Mouse (Mus musculus) layer of hippocampus, postnatal 25 days (tissue): ENCODE results near the gene Gm27021. TPM values are rescaled to one million over a fixed set of nuclear protein-coding genes. Genes with fewer than 3 reads are reported as not detected.
A peak's percentile ranks its signal among the peaks of the same experiment; 100 is the strongest.

Source experiments
- DNase-seq, 2 experiments: peaks; one replicate each; pipeline ENCODE4 v3.0.0; 2022; ENCODE audit warnings: mixed read lengths in 2 of 2, low spot score in 1 of 2; ENCODE audit errors: extremely low spot score in 1 of 2
- total RNA-seq, 2 experiments: library from RNA; stranded (reverse); gene quantifications; 2 replicates each; pipeline ENCODE4 v1.2.3; 2021

Gene Gm27021
- total RNA-seq, 2 experiments from 2014 or later, result not detected

DNA sequence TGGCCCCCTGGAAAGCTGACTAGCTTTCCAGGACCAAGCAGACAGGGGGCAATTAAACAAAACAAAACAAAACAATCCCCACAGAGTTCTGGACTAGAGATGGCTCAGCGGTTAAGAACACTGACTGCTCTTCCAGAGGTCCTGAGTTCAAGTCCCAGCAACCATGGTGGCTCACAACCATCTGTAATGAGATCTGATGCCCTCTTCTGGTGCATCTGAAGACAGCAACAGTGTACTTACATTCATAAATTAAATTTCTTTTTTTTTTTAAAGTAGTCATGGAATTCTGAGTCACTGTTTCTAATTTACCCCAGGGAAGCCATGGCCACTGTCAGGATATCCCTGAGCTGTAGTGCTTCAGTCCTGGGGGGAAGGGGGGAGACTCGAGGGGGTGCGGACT lies 53.4 kb downstream of the Gm27021 start:
- no peak for DNase-seq

DNA sequence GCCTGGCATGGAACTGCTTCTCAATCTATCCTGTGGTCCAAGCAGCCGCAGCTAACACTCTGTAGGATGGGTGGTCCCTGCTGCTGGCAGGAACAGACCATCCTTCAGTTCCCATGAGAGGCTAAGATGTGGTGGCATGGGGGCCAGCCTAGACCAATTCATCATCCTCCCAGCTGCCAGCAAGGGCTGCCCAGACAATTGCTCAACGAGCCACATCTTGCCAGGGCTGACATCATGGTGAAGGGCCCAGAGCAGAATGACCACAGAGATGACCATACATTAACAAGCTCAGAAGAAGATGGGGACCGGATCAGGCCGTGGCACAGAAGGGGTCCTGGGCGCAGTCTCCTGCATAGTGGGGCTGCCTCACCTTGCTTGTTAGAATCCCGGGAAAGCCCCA lies 57.1 kb downstream of the Gm27021 start:
- DNase-seq, result no peak

DNA sequence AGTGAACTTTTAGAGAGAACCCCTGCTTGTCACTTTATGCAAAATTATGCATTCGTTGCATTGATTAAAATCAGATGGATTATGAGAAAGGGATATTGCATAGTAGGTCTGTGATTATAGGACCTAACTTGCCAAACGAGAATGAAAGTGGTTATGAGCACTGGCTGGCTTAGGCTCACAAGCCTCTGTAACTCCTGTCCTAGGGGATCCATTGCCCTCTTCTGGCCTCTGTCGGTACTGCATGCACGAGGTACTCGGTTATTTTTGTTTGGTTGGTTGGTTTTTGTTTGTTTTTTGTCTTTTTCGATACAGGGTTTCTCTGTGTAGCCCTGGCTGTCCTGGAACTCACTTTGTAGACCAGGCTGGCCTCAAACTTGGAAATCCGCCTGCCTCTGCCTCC lies 60.0 kb downstream of the Gm27021 start:
- DNase-seq, result peak; percentile 79 to 98

DNA sequence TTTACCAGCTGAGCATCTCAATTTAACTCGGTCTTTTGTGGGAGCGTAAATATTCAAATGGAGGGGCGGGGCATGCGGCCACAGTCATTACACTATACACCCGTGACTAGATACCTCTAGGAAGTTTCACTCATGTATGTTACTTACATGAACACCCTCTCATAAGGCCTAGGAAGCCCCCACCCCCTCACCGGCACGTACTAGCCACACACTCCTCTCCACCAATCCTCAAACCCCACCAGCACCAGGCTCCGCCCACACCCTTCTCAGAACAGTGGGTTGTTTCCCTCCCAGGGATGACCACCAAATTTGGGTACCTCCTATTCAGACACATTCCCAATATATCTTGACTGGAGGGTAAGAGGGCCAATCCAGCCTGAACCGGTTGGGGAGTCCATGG lies 60.4 kb downstream of the Gm27021 start:
- DNase-seq, result no peak

DNA sequence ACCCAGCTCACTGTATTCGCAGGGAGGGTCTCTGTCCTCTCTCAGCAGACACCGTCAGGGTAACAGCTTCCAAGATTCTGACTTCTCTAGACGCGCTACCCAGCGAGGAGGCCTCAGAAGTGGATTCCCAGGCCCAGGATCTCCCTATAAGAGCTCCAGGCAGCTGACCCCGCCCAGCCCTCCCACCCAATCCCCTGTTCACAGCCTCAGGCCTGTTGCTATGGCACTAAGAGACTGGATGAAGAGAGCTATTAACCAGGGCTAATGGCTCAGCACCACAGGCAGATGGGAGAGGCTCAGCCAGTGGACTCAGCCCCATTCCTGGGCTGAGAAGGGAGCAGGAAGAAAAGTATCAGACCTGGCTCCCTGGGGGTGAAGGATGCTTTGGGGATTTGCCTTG lies 65.2 kb downstream of the Gm27021 start:
- no peak for DNase-seq

DNA sequence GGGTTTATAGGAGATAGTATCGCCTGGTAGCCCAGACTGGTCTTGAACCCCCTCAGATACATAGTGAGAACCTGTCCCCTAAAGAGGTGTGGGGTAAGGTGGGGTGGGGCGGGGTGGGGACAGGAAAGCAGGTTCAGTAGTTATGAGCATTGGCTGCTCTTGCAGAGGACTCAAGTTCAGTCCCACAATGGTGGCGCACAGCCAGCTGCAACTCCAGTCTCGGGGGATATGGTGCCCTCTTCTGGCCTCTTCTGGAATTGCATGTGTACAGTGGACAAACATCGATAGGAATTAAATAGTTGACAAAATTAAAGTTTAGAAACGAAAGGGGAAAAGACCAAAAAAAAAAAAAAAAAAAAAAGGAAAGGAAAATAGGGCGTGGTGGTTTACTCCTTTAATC lies 68.4 kb downstream of the Gm27021 start:
- peak; percentile 71 to 89 for DNase-seq

DNA sequence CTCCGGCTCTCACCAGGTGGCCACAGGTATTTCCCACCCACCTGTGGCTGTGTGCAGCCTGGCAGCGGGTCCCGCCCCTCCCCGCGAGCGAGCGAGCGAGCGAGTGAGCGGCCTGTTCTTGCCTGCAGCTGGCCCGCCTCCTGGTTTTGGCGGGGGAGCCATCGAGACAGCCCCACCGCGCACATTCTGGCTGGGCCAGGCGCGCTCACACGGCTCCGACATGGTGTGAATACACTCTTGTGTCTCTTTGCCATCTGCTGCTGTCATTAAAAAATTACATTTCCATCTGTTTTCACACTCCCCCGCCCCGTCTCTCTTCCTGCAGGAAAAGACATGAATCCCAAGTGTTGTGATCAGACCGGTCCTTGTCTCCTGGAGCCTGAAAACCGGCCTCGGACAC lies 69.3 kb downstream of the Gm27021 start:
- peak; percentile 60 to 61 for DNase-seq

DNA sequence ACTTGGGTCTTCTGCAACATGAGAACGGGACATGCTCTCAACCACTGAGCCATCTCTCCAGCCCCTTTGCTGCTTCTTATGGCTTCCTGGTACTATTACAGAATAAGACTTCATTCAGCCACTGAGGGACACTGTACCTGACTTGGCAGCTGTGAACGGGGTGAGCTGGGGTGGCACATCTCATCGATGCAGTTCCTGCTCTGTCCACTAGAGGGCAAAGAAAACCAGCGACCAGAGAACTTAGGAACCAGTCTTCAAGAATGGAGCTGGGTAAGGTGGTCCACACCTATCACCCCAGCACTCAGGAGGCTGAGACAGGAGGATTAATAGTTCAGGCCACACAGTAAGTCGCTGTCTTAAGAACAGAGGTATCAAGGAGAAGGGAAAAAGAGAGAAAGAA lies 71.9 kb downstream of the Gm27021 start:
- peak in 1 of 2 experiments; percentile 67 for DNase-seq

DNA sequence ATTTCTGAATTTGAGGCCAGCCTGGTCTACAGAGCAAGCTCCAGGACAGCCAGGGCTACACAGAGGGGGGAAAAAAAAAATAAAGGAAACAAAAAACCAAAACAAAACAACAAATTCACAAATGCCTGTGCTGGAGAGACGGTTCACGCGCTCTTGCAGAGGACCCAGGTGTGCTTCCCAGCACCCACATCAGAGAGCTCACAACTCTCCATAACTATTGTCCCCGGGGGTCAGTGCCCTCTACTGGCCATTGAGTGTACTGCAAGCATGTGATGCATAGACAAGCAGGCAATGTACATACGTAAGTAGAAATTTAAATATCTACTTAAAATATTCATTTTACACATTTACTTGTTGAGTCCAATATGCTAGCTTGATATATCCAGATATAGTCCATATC lies 73.3 kb downstream of the Gm27021 start:
- DNase-seq, result no peak

DNA sequence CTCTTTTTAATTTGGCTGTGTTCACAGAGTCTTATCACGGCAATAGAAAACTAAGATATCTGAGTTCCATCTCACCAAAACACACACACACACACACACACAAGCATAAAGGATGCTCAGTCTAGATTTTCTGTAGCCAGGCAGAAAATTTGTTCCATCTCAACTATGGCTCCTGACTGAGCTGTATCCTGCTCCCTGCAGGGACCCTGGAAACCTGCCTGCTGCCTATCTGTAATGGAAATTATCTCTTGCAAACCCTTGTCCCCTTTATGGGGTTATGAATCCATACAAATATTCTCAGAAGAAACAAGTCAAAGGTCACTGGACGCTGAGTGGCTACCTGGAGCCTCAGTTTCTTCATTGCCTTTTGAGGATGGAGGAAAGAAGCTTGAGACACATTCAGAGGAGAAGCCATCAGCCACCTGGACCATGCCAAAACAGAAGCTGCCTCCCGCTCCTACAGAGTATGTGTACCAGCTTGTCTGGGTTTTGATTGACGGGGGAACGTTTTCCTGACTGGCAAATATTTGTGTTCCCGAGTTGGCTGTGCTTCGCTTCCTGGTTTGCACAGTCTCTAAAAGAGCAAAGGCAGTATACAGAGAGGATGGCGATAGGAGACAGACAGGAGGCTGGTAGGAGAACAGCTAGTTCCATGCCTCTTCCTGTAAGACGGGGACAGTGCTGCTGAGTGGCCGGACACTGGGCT lies 76.1 kb downstream of the Gm27021 start:
- DNase-seq, result no peak

DNA sequence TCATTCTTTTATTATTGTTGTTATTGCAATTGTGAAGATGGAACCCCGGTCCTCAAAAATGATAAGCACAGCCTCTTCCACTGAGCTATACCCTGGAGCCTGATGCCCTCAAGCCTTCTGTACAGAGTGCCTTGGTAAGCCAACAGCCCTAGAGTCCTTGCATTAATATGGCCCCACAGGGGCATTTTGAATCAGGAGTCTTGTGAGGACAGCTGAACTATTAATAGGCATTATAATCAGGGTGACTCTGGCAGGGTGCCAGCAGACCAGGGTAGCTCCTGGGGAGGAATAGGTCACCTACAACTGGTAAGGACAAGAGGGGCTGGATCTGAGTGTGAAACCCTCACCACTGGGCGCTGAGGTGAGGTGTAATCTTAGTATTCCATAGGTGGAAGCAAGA lies 78.0 kb downstream of the Gm27021 start:
- no peak for DNase-seq

DNA sequence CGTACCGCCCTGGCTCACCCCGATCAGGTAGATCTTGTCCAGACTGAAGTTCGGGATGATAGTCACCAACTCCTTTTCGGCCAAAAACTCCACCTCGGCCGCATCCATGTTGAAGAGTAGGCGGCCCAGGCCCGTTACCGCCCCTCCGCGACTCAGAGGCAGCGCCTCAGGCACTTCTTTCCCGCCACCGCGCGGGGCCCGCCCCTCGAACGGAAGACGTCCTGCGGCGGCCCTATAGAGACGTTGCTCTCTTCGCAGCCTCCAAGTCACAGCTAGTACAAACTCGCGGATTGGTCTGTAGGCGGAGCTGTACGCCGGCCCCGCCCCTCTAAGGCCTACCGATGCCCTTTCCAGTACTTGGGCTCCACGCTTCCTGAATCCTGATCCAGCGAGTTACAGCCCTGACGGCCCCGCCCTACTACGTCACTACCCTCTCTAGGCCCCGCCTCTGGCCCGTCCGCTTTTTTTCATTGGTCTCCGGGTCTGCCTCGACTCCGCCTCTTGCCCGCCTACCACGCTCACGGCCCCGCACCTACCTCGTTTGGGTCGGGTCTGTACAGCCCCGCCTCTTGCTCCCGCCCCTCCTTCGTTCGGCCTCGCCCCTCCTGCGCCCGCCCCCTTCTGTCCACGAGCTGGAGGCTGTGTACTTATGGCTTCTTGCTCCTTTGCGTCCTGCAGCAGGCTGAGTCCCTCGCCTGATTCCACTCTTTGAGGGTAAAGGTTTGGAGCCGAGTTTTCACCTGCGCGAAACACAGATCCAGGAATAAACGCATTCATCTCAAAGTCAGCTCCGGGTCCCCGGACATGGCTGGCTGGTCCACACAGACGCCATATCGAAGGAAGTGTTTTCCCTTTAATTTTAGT lies 78.7 kb downstream of the Gm27021 start, which contains the start of gene Gins2:
TSS of gene Gins2 (minus strand) at position 397 of the 864 bp plus-strand sequence.
- peak; percentile 85 to 94 for DNase-seq

DNA sequence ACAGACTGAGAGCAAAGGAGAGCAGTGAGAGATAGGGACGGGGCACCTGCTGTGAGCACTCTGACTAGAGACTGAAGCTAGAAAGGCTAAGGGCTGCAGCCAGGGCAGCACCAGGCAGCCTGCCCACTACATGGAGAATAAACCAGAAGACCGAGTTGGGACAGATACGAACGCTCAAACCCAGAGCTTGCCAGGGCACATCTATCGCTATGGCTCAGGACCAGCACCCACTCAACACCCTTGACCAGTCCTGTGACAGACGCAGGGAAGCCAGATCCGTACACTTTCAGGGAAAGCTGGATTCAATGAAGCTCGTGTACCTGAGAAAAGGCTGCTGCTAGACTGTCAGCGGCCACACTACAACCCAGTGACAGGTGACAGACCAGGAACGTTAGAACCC lies 82.4 kb downstream of the Gm27021 start:
- no peak for DNase-seq

DNA sequence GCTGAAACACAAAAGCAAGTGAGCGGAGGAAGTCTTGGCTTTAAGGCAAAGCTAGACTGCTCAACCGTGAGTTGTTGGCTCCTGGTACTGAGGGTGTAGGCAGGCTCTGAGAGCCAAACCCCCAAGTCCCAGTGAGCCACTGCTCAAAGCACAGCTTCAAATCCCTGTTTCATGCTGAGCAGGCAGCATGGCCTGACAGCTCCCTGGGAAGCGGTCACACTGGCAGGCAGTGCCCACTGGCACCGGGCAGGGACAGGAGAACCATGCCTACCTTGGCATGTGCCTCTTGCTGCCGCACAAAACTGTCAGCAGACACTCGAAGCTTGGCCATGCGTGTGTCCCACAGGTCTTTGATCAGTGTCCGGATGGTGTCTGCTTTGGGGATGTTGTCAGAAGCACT lies 86.1 kb downstream of the Gm27021 start:
- DNase-seq, result no peak

DNA sequence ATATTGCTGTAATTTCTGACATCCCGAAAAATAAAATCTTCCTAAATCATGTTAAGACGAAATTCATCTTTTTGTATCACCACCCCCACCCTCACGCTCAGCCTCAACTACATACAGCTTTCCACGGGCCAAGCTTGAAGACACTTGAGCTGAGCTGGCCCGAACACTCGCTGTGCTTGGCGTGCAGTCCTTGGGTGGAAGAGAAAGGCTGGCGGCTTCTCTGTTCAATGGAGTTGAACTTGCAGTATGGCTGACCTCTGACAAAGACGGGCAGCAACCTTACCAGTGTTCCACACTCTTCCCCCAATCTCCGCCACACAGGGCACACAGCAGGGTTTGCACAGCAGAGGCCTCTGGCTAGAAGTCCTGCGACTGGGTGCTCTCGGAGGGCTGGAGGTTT lies 86.5 kb downstream of the Gm27021 start:
- no peak for DNase-seq

DNA sequence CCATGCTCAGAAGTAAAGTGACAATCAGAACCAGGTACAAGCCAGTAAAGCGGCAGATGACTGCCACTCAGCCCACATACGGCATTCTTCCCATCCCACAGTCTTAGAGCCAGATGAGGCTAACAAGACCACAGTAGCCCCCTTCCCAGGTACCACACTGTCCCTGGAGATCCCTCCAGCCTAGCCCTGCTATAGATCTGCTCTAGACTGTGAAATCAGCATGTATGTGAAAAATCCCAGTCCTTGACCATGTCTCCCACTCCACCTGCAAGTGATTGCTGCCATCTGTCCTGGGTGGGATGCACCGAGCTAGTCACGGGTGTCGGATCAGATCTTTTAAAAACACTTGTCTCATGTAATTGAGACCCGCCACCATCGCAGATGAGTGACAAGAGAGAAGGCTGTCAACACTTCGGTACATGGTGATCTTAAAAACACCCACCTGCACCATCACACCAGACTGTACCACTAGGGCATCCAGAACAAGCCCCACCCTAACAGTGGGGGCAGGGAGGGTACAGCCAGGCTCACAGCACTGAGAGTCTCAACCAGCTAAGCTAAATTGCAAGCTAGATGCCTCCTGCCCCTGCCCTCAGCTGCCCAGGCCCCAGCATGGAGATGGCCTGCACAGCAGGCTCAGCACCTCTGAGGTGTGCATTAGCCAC lies 87.4 kb downstream of the Gm27021 start:
- peak in 1 of 2 experiments; percentile 36 for DNase-seq

DNA sequence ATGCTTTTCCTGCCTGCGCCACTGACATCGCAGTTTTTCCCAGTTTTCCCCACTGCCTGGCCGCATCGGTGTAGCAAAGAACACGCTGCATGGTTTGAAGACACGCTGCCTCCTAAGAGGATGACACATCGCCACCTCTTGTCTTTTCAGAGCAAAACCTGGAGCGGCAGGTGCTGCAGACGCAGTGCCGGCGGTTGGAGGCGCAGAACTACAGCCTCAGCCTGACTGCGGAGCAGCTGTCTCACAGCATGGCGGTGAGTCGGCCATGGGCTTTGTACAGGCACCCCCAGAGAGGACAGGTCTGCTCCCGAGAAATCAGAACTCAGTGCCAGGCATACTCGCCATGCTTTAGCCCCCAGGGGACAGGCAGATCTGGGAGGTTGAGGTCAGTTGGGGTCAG lies 90.1 kb downstream of the Gm27021 start:
- DNase-seq, result no peak

DNA sequence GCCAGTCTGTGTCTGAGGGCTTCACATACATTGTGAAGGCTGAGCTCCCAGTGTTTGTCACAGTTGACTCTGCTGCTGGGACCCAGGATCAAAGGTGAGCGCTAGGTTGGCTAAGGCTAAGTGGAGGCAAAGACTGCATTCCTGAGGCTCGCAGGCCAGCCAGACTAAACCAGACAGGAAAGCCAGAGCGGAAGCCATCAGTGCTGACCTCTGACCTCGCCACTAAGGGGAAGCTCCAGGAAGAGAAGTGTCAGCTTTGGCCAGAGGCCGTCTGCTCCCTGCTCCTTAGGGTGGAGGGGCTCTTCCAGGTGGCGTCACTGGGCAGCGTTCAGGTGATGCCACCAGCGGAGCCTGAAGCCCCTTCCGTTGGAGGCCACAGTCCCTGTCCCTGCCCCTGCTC lies 92.1 kb downstream of the Gm27021 start:
- DNase-seq, result no peak

DNA sequence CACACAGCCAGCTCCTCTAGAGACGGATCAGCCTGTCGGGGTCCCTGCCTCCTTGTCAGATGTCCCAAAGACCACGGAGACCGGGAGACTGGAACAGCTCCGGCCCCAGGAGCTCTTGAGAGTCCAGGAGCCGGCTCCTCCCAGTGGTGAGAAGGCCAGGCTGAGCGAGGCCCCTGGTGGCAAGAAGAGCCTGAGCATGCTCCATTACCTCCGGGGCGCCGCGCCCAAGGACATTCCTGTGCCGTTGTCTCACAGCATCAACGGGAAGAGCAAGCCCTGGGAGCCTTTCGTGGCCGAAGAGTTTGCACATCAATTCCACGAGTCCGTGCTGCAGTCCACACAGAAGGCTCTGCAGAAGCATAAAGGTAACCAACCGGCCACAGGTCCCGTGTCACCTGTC lies 92.9 kb downstream of the Gm27021 start:
- no peak for DNase-seq

DNA sequence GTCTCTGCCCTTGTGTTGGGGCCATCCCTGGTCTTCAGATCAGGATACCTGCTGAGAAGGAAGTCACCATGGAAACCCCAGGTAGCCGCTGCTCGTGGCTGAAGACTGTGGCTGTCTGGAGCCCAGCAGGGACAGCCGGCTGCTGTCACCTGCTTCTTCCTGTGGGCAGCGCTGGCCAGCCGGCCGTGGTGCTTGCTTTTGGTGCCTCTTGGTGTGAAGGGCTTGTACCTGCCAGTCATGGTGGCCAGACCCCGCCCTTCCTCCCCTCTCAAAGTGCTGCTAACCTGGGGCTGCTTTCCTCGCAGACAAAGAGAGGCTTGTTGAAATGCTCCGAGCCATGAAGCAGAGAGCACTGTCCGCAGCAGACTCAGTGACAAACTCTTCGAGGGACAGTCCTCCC lies 94.0 kb downstream of the Gm27021 start:
- DNase-seq, result no peak

DNA sequence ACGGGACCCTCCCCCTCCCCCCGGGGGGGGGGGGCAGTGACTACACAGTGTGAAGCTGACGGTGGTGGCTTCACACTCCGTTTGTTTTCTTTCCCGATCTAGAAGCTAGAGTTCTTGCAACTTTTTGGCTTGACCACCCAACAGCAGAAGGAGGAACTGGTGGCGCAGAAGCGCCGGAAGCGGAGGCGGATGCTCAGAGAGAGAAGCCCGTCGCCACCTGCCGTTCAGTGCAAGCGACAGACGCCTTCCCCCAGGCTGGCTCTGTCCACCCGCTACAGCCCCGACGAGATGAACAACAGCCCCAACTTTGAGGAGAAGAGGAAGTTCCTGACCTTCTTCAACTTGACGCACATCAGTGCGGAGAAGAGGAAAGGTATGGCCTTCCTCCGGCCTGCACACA lies 95.3 kb downstream of the Gm27021 start:
- DNase-seq, result peak in 1 of 2 experiments; percentile 66
